Mouse (Mus musculus) megakaryocyte, embryonic 14.5 days (primary cell): Measurements from ENCODE around the gene Rnf186.

Experiments
- FLI1 ChIP-seq: IDR thresholded peaks from 2 replicates; pipeline ENCODE4 v1.6.1; 2012; ENCODE audit warnings: low read length, inconsistent platforms, mixed read lengths
- GATA1 ChIP-seq: IDR thresholded peaks from 3 replicates; pipeline ENCODE4 v1.6.1; 2012; ENCODE audit warnings: mixed read lengths, low read length, inconsistent platforms, borderline replicate concordance

GRCm38 (mm10) chr4:138980771-138981420 lies 14.0 kb downstream of the Rnf186 start:
- TF ChIP-seq FLI1 (no peak), GATA1 (no peak)
